Mouse (Mus musculus): ENCODE results near the gene Saysd1.

Gene Saysd1

DNA sequence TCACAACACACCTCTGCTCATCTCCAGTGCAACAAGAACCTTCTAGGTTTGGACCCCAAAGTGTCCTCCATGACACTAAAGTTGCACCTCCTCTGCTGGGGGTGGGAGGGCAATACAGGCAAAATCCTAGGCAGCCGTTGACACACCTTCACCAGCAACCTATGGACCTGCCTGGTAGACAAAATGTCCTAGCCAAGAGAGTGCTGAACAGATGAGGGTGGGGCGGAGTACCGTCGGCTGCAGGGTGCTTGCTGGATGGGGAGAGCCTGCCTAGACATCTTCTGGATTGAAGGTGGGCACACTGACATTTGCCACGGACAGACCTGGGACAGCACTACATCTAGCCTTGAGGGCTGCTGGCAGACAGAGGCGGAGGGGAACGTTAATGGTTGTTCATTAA, 26.1 kb upstream of the Saysd1 start:
- no peak for DNase-seq (ENCODE audit: low spot score in 2 of 2)

DNA sequence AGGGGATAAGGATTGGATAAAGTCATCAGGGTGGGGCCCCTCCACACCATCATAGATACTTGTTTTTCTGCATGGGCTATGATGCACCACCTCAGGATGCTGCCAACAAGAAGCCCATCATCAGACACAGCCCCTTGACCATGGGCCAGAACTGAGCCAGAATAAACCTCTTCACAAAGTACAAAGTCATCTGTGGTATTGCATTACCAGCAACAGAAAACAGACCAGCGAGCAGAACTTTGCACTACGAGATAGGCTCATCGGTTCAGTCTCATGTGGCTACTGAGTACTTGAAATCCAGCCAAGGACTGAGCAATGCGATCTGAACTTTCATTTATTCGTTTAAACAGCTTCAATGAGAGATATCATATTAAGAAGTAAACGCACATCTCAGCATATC, 24.4 kb upstream of the Saysd1 start:
- no peak for DNase-seq (ENCODE audit: low spot score in 2 of 2)

DNA sequence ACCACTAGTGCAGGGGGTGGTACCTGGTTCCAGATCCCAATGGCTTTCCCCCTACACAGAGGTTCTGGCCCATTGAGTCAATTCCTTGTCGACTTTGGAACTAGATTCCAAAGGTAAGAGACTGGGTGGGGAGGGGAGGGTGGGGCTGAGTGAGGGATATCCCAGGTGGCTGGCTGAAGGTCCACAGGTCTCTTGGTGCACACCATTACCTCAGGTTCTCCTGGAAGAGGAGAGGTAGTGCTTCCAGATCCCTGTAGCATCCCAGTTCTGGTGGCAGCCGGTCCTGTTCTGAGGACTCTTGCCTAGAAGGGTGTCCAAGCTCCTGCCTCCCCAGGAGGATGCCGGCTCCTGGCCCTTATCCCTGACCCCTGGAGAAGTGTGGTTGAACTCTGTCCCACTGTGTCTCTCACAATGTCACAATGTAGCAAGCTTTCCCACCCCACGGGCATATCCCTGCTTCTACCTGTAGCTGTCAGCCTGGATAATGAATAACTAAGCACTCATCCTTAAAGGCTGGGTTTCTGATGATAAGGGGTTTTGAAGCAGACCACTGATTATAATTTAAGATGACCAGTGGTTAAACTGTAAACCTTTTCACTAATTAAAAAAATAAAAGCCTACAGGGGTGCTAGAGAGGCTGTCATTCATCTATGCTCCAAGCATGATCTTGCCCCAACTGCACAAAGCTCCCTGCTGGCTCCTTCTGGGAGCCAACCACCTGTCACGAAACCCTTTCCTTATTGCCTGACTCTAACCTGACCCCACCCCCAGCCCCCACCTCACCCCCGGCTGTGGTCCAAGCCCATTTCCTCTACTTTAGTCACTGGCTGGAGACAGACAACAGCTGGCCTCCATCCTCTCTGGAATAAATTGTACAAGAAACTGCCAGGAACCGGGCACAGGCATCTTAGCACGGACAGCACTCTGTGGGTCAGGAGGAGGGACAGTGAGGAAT, 20.7 kb upstream of the Saysd1 start:
- DNase-seq (ENCODE audit: low spot score in 2 of 2): no peak

DNA sequence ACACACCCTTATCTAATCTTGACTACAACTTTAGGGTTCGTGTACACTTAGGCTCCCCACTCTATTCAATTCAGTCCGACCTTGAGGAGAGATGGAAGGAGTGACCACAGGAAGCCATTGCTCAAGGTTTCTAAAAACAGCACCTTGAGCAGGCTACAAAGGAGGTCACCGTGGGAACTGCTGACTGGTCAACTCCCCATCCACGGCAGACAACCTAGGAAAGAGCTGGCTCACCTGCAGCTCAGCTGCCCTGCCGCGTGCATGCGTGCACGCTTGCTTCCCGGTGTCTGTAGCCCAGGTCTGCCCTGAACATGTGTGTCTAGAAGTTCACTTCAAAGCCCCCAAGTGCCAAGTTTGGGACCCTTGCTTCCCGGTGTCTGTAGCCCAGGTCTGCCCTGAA, 19.3 kb upstream of the Saysd1 start:
- DNase-seq (ENCODE audit: low spot score in 2 of 2): no peak

DNA sequence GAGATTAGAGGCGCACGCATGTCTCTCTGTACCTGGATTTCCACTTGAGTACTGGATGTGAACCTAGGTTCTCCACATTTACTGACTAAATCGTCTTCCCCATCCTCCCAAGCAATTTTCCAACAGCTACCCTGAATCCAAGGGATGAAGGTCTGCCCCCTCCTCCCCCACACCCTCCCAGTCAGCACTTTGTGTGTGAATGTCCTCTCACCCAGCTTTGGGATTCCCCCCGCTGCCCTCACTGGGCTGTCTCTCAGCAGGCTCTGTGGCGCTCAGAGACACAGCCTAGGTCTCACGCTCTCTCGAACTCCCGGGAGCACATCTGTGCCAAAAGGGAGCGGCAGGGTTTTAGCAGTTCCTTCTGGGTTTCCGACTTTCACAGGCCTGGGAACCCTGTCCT, 17.4 kb upstream of the Saysd1 start:
- no peak for DNase-seq (ENCODE audit: low spot score in 2 of 2)

DNA sequence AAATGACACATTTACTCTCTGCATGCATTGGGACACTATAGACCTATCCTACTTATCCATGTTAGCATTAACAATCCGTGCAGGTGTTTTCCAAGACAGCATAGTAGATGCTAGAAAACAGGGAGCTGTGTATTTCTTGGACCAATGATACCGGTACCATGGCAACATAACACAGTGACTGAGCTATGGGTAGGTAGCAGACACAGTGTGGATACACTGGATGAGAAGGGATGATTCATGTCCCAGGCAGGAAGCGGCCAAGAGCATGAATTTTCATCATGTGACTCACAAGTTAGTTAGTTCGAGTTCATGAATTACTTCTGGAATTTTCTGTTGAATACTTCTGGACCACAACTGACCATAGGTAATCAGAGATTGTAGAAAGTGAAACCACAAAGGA, 16.6 kb upstream of the Saysd1 start:
- no peak for DNase-seq (ENCODE audit: low spot score in 2 of 2)

DNA sequence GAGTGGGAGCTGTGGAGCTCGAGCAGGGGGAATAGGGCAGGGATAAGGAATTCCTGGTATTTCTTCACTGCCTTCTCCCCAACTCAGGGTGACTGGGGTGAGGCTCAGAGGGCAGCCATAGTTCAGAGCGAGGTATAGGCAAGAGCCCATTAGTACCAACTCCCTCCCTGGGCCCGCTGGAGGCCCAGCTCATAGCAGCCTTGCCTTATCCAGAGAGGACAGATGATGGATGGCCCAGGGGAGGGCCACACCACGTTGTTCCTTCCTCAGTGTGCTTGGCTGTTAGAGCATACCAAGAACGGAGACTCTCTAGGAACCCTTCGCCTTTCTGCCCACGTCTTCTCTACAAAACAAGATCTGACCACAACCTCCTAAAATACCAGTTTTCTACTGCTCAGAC, 15.9 kb upstream of the Saysd1 start:
- no peak for DNase-seq (ENCODE audit: low spot score in 2 of 2)

DNA sequence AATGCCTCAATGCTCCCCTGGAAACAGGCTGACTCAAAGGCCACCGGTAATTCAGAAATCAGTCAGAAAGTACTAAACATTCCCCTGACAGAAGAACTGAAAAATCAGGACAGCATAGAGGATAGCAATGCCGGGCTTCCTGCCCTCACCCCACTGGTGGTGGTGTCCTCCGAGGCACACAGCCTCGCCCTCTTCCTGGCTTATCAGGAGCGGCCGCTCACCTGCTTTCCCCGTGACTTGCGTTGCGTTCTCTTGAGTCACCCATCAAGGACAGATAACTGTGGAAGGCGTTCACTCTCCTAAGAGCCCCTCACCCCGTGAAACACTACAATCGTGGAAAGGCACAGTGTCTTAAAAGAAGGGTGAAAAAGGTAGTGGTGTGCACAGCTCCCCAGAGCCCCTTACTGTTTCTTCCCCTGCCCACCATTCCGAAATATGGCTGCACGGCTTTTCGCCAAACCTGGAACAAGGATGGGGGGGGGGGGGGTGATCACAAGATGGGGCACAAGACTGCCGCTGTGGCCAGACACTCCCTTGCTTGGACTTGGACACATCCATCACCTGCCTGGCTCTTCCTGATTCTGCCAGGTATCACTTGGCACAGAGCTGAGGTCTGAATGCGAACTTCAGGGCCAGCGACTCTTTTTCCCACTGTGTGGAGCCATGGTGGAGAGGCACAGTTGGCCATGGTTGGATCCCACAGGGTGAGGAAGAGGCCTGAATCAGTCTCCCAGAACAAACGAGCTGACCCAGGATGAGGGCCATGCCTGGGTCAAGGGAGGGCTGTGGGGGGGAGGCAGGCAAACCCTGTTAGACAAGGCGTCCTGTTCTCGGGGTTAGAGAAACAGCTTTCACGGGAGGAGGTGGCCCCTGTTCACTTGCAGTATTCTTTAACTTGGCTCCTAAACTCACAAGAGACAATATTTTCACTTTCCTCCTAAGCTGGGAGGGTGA, 11.1 kb upstream of the Saysd1 start:
- no peak for DNase-seq (ENCODE audit: low spot score in 2 of 2)

DNA sequence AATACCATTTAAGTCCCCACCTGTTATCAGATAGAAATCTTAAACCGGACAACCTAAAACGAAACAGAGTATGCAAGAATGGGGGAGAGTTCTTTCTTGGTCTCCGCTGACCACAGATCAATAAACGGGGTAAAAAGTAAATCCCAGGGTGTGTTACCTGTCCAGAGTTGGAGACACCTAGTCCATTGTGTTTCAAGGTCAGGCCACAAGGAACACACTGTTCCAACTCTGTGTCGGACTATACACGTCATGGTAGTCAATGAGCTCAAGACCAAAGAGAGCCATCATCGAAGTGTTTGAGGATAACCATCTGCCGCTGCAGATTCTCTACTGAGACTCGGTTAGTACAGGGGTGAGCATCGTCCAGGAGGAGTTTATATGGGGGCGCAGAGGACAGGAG, 10.2 kb upstream of the Saysd1 start:
- DNase-seq (ENCODE audit: low spot score in 2 of 2): no peak

DNA sequence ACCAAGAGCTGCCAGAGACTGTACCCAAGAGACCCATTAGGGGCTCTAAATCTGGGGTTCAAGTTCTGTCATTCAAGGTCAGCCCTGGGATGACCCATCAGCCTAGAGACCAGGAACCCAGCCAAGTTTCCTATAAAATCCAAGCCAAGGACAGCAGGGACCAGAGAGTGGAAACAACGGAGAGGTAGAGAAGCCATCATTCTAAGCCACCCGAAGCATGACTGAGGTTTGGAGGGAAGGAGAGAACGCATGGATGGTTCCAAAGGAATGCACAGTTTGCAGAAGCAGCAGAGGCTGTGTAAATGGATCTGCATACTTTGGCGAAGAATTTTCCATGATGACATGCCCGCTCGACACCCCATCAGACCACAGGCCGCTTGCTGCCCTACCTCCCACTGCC, 9.5 kb upstream of the Saysd1 start:
- no peak for DNase-seq (ENCODE audit: low spot score in 2 of 2)

DNA sequence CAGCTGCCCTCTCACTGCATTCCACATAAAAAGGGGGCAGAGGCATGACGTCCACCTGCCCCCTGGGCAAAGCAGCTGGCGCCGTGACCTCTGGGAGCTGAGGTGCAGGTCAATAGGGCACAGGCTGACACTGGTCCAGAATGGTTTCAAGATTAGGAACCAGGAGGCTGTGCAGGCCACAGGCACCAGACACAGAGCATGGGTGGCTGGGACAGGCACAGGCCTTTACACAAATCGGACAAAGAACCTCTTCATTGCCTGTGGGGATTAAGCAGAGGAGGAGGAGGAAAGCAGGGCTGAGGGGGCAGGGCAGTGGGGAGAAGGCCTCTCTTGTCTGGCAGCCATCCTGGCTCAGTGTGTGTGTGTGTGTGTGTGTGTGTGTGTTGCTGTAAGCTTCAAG, 5.8 kb upstream of the Saysd1 start:
- peak; percentile 11 to 26 for DNase-seq (ENCODE audit: low spot score in 2 of 2)

DNA sequence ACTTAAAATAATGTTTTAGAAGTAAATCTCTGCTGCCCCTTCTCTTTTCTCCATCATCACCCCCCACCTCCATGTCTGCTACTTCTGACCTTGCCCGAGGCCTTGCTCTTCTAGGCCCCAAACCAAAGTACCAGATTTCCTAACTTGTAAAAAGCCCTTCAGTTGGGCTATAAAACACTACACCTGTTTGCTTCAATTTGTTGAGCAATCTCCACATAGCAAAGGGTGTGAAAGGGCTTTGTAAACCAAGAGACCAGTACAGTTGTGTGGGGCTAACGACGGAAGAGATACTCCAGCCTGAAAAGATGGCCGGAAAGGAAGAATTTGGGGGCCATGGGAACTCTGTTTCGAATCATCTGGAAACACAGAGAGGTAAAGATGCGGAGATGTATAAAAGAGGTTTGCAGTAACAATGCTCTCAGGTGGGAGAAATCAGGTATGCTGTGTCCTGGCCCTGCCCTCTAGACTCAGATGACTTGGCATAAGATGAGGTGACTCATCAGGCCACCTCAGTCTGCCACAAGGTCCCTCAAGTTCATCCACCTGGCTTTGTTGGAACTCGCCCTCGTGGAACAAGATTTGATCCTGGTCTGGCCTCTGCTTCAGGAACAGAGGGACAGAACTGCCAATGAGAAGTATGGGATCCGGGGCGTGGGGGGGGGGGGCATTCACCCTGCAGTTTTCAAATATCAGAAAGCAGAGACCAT, 3.2 kb downstream of the Saysd1 start:
- DNase-seq (ENCODE audit: low spot score in 2 of 2): no peak

DNA sequence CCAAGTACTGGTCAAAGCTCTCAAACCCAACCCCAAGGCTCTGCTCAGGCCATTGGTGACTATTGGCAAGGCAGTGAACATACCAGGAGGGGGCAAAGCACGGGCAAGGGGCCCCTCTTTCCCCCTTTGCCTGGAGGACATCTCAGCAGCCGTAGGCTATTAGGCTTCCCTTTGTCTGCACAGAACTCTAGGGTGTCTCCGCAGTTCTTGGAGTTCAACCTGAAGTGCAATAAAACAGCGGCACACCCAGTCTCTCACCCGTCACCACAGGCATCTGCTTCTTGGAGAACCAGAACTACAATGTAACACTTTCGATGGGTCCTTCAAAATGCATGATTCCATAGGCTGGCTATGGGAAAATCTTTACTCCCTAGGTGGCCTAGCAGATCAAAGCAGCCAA, 10.2 kb downstream of the Saysd1 start:
- no peak for DNase-seq (ENCODE audit: low spot score in 2 of 2)

DNA sequence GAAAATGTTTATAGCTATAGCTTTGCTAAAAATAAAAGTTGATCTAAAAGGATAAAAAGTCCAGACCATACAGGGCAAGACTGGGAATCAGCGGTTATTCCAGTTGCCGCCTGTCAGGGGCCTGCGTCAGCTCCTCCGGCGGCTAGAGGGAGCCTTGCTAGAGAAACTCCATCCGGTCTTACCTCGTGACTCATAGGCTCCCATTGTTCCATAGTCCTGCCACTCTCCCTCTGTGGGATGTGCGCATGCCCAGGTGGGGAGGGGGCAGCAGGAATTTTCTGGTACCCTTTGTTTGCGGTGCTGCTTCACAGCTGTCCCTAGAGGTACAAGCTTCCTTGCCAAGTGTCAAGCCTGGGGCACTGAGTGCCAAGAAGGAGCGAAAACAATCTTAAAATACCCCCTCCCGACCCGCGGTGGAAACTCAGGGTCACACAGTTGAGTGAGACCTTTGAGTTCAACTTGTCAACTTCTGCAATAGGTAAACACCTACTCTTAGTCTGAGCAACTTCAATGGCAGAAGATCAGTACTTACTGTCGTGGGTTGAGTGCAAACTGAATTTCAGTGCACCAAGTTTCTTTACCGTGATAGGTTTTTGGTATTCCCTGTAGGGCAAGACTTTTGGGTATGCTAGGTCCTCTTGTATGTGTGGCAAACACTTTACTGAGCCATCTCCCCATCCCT, 10.8 kb downstream of the Saysd1 start:
- no peak for DNase-seq (ENCODE audit: low spot score in 2 of 2)

DNA sequence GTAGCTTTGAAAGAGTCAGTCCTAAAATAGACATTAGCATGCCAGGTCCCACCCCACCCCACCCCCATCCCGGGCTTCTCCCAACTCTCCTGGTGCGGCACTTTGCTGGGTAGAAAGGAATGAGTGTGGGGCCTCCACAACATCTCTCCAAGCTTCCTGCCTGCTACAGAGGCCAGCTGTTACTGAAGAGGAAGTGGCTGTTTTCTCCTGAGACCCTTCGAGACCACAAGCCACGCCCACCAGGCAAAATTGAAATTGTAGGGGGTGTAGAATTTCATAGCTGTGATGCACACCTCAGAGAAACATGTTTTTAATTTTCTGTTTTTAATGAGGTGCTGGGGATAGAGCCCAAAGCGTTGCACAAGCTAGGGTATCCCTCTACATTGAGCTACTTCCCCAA, 17.5 kb downstream of the Saysd1 start:
- no peak for DNase-seq (ENCODE audit: low spot score in 2 of 2)

DNA sequence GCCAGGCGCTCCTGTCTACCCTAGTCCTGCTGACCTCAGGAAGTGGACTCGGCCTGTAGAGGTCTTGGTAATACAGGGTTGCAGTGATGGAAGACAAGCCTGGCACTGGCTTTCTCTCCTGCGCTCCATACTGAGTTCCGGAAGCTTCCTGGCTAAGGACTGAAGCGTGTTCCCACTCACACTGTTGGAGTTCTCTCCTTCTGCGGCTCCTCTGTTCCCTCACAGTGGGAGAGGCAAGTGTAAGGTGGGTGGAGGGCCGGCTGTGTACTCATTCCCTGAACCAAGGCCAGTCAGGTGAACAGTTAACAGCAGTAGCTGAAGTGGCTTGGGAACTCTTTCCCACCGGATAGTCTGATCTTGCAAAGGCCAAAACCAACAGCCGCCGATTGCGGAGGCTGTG, 18.3 kb downstream of the Saysd1 start:
- no peak for DNase-seq (ENCODE audit: low spot score in 2 of 2)

DNA sequence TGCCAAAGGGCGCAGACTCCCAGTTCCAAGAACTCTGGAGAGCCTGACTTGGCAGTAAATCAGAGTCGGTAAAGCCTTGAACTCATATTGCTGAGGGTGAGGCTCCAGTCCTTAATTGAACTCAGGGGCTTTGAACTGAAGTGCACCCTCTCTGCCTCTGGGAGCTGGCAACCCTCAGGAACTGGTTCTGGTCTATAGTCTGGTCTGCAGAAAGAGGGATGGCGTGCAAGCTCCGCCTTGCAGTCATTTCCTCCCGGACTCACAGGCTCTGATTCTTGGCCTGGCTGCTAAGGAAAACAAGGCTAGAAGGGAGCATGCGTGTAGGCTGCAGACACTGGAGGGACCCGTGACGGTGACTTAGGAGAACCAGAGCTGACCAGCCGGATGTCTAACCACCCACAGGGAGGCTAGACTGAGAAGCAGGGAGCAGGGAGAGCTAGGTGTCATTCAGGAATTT, 22.2 kb downstream of the Saysd1 start:
- DNase-seq (ENCODE audit: low spot score in 2 of 2): no peak

DNA sequence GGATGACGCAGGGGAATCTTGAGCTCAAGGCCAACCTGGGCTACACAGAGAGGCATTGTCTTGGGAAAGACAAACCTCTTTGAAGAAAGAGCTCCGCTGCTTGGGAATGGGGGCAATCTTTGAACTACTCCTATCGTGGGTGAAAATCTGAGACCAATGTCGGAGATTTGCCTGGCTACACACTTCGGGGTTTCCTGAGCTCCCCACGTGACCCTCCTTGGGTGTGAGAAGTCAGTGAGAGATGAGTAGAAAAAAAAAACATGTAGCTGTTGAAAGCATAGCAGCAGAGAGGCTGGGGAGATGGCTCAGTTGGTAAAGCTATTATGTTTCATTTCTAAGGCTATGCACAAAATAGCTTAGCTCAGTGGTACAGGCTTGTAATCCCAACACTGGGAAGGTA, 23.4 kb downstream of the Saysd1 start:
- no peak for DNase-seq (ENCODE audit: low spot score in 2 of 2)

DNA sequence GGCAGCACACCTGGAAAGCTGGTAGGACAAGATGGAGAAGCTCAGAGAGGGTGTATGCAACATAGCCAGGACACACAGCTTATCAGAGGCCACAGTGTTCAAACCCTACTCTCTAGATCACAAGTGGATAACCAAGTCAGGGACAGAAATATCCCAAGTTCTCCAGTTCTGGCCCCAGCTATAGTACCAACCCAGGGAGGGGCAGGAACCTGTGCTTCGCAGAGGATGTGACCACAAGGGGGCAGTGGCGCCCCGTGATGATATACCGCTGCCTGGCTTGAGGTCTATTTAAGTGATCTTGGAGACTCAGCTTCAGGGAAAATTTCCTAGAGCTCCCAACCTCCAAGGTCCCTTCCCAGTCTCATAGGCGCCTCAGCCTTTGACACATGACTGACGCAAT, 24.4 kb downstream of the Saysd1 start:
- peak in 1 of 2 experiments; percentile 90 for DNase-seq (ENCODE audit: low spot score in 2 of 2)

DNA sequence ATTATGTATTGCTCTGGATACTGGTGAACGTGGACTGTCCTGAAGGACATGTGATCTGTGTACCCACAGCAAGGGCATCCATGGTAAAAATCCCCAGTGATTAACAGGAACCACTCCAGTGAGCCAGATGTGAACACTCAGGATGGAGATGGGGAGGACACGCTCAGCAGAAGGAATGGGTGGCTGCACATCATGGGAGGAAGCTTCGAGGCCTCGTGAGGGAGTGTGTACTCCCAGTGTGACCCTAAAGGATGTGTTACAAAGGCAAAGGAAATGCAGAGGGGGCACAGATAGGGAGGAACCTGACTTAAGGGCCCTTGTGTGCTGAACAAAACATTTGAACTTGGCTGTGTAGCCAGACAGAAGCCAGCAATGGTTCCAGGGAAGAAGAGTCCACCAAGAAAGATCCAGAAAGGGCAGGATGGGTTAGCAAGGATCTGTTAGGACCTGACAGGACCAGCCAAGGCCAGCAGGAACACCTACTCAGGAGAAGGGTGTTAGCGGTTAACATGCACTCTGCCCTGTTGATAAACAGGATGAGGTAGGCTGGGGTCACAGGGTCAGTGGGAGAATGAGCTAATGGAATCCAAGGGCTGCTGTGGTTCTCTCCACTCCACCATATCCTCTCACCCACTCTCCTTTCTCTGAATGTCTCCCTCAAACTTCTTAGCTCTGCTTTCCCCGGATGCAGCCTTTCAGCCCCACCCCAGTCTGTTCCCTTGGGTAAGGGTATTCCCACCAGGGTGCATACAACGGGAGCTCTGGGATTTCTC, 25.0 kb downstream of the Saysd1 start:
- DNase-seq (ENCODE audit: low spot score in 2 of 2): no peak

DNA sequence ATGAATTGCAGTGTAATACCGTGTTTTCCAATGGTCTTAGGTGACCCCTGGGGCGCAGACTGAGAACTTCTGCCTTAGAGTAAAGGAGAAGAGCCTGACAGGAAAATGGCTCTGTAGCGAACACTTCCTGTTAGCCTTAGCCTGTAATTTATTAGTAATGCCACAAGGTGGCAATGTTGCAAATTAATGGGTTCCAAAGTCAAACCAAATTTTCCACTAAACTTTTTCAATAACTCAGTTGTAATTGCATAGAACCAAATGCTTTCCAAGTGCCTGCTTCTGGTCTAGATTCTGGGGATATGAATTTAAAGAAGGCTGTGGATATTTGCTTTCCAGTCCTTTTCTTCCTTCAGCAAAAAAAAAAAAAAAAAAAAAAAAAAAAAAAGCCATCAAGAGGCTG, 26.1 kb downstream of the Saysd1 start:
- DNase-seq (ENCODE audit: low spot score in 2 of 2): no peak

Measured in left cerebral cortex, adult 9 months (tissue).